Mouse (Mus musculus): ENCODE measurements at regions not wholly inside any gene's neighbourhood (a gene's known extent, or its start where the extent isn't known, plus 50 kb on each side); places are given as distances from the start of the nearest gene placed in this dataset.

- no peak for TF ChIP-seq CTCF (IDR thresholded peaks at IDR 0.05; ENCODE audit: borderline replicate concordance, insufficient read depth, low read length)
- no peak for TF ChIP-seq POLR2A (IDR thresholded peaks at IDR 0.05; ENCODE audit: low read depth, low read length)
Measured at GRCm38 (mm10) chr1:71778292-71778691, 125.3 kb upstream of the Fn1 start.
